Mouse (Mus musculus): ENCODE measurements at regions not wholly inside any gene's neighbourhood (a gene's known extent, or its start where the extent isn't known, plus 50 kb on each side); places are given as distances from the start of the nearest gene placed in this dataset.

- TF ChIP-seq POLR2A (IDR thresholded peaks at IDR 0.05; ENCODE audit: insufficient read length, low read depth) (no peak), E2F4 (IDR thresholded peaks at IDR 0.05; ENCODE audit: insufficient read depth) (no peak), MYOG (IDR thresholded peaks at IDR 0.05; ENCODE audit: control insufficient read depth in 1 of 3, insufficient read depth in 1 of 3, insufficient read length in 2 of 3, low read depth in 2 of 3) (no peak), TCF12 (IDR thresholded peaks at IDR 0.05; ENCODE audit: insufficient read depth, poor library complexity, severe bottlenecking) (no peak), USF1 (IDR thresholded peaks at IDR 0.05; ENCODE audit: low read depth) (no peak), CEBPB (IDR thresholded peaks at IDR 0.05; ENCODE audit: insufficient read depth, poor library complexity, severe bottlenecking) (no peak), MAX (IDR thresholded peaks at IDR 0.05; ENCODE audit: low read depth) (no peak), POLR2AphosphoS2 (IDR thresholded peaks at IDR 0.05; ENCODE audit: insufficient read length, low read depth) (no peak)
Measured at GRCm38 (mm10) chr4:105929658-105930057, 140.0 kb downstream of the Gm12728 start.

Data from myocyte (in vitro differentiated cells).